Mouse (Mus musculus) ovary, adult 18-20 months (tissue): ENCODE results near the gene Col5a1.
A peak's percentile ranks its signal among the peaks of the same experiment; 100 is the strongest.

ENCODE experiments used
- DNase-seq: peaks from one replicate; pipeline ENCODE4 v3.0.0; 2022; ENCODE audit warnings: low spot score, mixed read lengths

Gene Col5a1

GRCm38 (mm10) chr2:27919309-27919850, 33.2 kb downstream of the Col5a1 start:
- DNase-seq: no peak

- no peak for DNase-seq
Observed at GRCm38 (mm10) chr2:27922053-27922452, 35.8 kb downstream of the Col5a1 start.

GRCm38 (mm10) chr2:27923718-27924117, 37.5 kb downstream of the Col5a1 start:
- no peak for DNase-seq

- no peak for DNase-seq
Observed at GRCm38 (mm10) chr2:27924463-27924862, 38.2 kb downstream of the Col5a1 start.

- no peak for DNase-seq
Observed at GRCm38 (mm10) chr2:27926478-27927165, 40.4 kb downstream of the Col5a1 start.

GRCm38 (mm10) chr2:27930471-27931015, 44.3 kb downstream of the Col5a1 start:
- no peak for DNase-seq

GRCm38 (mm10) chr2:27931130-27931529, 44.9 kb downstream of the Col5a1 start:
- no peak for DNase-seq

- DNase-seq: no peak
Observed at GRCm38 (mm10) chr2:27931971-27932370, 45.7 kb downstream of the Col5a1 start.

- DNase-seq: peak; percentile 71
Observed at GRCm38 (mm10) chr2:27934269-27934668, 48.0 kb downstream of the Col5a1 start.

- DNase-seq: no peak
Observed at GRCm38 (mm10) chr2:27934831-27935230, 48.6 kb downstream of the Col5a1 start.

GRCm38 (mm10) chr2:27935441-27935840, 49.2 kb downstream of the Col5a1 start:
- DNase-seq: no peak

GRCm38 (mm10) chr2:27936607-27937191, 50.5 kb downstream of the Col5a1 start:
- DNase-seq: peak; percentile 60

- no peak for DNase-seq
Observed at GRCm38 (mm10) chr2:27939433-27939832, 53.2 kb downstream of the Col5a1 start.

GRCm38 (mm10) chr2:27940144-27940543, 53.9 kb downstream of the Col5a1 start:
- no peak for DNase-seq

GRCm38 (mm10) chr2:27947252-27947651, 61.0 kb downstream of the Col5a1 start:
- DNase-seq: no peak

GRCm38 (mm10) chr2:27947917-27948316, 61.7 kb downstream of the Col5a1 start:
- no peak for DNase-seq

- peak; percentile 73 for DNase-seq
Observed at GRCm38 (mm10) chr2:27953866-27954265, 67.6 kb downstream of the Col5a1 start.

GRCm38 (mm10) chr2:27954924-27955323, 68.7 kb downstream of the Col5a1 start:
- no peak for DNase-seq

- DNase-seq: no peak
Observed at GRCm38 (mm10) chr2:27956751-27957150, 70.5 kb downstream of the Col5a1 start.

- DNase-seq: no peak
Observed at GRCm38 (mm10) chr2:27957184-27957583, 71.0 kb downstream of the Col5a1 start.

- no peak for DNase-seq
Observed at GRCm38 (mm10) chr2:27959275-27959674, 73.0 kb downstream of the Col5a1 start.

GRCm38 (mm10) chr2:27961190-27961589, 75.0 kb downstream of the Col5a1 start:
- DNase-seq: no peak

- no peak for DNase-seq
Observed at GRCm38 (mm10) chr2:27962406-27962805, 76.2 kb downstream of the Col5a1 start.
